Mouse (Mus musculus): ENCODE data around the gene Ier5. TPM values are rescaled to one million over a fixed set of nuclear protein-coding genes. Genes with fewer than 3 reads are reported as not detected.

Ier5 gene
- total RNA-seq, 2 experiments from 2014 or later: 26.5 to 30.6 TPM

DNA sequence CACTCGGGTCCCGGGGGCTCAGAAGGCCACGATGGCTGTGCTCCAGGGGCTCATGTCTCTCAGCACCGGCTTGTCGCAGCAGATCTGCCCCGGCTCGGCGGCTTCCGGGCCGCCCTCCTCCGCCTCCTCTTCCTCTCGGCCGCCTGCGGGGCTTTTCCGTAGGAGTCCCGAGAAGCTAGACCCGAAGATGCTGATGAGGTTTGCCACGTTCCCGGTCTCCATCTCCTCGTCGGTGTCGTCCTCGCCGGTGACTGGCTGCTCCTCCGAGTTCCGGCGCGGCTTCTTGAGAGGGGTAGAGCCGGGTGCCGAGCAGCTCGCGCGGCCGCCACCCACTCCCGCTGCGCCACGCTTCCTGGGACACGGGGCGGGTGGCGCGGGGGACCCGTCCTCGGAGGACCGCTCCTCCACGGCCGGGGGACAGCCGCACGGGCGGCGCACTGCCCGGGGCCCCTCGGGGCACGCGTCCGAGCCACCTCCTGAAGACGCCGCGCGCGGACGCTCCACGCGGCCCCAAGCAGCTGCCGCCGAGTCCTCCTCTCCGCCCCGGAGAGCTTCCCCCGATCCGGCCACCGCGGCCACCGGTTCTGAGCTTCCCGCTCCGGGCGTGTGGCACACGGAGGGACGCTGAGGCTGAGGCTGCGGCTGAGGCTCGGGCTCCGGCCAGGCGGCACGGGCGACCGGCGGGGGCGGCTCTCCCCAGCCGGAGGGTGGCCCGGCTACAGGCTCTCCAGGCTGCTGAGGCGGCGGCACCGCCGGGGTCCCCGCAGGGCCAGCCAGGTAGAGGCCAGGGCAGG, 753 bp downstream of the Ier5 start:
- DNase-seq: peak; percentile 57 to 61

DNA sequence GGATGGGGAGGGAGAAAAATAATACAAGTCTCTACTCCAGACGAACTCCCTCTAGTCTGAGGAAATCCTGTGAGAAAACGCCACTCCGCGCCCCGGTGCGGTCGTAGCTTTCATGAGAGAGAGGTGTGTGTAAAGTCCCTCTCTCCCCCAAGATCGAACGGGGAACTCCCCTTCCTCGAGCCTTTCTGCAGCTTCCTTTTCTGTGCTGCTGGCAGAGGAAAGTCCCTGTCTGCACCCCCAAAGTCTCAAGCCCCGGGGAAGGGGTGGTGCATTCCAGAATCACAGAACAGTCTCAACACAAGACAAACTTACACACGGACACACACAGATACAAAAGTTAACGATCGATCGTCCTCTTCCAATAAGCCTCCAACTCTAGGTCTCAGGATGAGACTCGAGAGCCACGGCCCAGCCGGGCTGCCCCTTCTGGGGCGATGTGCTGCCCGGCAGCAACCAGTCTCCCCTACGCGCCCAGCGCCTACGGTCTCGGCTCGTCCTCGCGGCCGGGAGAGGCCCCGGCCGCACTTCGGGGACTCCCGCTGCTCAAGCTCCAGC, 1.4 kb downstream of the Ier5 start:
- DNase-seq: peak; percentile 41

DNA sequence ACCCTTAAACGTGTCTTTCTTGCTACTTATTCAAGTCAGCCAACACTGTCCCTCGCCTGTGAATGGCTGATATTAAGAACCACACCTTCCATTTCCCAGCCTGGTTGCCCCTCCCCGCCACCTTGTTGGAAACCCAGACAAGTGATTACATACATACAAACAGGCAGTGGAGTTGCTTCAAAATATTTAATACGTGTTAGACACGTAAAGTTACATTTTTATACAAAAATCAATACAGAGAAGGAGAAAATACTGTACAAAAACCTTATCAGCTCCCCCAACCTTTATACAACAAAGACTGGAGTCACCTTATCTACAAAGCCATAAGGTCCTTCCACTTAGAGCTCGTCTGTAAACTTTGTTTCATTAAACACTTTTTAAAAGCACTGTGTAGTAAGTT, 2.1 kb downstream of the Ier5 start:
- DNase-seq: no peak

DNA sequence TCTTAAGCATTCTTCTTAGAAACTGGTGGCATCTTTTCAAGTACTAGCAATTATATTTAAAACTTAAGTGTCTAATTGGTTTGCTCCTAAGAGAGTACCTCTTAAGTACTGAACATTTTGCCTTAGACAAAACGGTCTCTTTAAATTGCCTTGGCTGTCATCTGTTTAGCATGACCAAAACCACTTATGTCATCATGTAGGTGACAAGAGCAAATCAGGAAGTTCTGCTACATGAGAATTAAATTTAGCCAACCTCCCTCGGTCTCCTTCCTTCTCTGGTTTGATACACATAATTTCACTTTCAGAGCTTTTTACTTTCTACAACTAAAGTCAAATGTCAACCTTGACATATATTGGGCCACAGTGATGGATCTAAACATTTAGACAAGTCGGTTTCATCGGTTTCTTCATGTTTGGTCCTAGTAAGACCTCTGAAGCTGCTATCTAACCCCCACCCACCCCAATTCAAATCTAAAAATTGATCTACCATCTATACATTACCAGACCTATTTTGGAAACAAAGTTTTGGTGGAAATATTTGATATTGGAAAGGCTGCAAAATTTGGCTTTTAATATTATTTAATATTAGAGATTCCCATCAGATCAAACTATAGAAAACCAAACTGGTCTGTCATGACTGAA, 2.7 kb downstream of the Ier5 start:
- no peak for DNase-seq

DNA sequence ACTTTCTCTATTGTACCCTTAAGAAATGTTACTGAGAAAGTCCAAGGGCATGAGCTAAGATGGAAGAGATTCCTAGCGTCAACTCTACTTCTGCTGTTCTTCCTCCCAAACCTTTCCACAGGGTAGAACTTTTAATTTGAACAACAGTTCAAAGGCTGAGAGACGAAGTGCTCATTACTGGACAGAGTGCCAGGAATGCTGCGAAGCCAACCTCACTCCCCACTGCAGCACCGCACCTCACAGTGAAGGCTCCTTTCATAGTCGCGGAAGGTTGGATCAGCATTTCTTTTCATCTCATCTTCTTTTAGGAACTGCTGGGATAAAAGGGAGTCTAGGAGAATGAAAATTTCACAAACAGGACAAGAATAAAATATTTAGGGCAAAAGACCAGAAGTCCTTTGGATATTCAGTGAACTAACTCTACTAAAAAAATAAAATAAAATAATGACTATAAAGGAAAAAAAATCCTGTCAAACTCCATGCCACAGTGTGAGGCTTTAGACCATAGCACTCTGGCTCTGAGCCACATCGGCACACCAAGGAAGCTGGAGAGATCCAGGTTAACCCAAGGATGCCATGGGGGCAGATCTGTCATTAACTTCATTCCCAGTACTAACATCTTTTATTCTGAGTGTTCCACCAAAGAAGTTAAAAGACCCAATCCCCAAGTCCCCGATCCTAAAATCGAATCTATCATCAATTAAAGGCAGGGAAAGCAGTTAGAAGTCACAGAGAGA, 5.3 kb downstream of the Ier5 start:
- no peak for DNase-seq

DNA sequence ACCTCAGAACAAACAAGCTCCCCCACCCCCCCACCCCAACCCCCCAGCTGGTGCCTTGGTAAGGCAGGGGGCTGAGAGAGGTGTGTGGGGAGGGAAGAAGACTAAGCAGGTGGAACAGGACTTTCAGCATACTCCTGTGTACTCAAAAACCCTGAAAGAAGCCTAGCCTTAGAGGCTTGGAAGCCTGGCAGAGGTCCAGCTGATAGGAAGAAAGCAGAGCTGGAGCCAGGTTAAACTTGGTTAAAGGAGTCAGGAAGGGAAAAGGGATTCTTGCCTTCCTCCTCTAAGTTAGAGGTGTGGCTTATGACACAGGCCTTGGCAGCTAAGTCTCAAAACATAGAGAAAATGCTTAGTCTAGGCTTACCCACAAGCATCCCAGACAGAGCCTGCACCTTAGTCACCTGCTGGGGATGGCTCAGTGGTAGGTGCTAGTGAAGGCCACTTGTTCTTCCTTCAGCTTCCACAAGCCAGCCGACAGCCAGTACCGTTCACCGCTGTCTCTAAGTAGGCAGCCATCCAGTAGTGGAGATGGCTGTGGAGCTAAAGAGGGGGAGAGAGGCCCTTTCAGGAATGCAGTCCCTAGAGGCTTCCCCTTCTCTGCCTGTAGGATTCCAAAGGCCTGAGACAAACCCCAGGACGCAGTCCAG, 6.2 kb downstream of the Ier5 start:
- DNase-seq: no peak

DNA sequence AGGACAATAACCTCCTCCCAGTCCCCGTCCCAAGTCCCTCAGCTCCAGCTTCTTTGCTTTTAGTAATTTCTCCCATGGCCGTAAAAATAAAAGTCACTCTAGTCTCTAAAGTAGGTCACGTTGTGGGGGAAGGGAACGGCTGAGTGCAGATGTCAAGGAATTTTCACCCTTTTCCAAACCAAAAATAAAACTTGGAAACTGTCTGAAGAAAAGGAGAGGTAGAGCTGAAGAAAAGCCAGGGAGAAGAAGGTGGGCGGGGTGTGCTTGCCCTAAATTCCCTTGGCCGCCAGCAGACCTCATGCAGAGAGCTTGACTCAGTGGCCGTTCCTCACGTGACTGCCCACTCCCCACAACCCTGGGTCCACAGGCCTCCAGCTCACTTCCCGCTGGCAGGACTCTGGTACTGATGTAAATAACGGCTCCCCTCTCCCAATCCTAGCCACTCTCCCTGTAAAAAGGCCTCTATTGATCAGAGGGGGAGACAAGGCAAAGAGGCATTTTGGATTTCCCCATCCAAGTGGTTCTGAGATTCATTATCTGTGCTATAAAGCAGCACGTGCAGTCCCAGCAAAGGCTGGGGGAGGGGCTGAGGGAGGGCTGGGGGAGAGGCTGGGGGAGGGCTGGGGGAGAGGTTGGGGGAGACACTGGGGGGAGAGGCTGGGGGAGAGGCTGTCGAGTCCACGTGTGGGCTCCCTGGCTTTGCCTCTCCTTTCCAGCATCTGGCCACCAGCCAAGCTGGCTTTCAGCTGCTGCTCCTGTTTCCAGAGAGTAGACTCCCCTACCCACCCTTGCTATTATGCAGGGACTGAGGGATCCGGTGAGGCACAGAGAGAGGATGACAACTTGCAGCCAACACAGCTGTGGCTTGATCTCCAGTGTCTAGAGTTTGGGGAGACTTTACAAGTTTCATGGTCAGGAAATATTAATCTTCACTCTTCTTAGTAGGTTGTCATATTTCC, 7.3 kb downstream of the Ier5 start:
- peak in 1 of 2 experiments; percentile 56 for DNase-seq

DNA sequence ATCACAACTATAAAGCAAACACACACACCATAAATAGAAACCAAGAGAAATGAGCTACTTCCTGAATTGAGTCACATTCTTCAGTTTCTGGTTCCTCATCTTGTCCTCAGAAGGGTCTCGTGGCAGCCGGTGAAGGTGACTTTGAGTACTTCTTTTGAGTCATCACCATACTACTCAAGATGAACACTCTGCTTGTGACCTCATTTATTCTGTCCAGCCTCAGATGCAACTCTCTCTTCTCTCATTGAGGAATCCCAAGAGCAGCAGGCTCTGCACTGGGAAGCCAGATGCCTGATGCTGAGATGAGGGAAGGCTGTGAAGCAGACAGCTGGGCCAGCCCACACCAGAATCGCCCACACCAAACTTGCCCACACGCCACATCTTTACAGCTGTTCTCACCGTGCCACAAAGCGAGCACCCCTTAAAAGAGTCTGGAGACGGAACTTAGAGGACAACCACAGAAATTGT, 8.0 kb downstream of the Ier5 start:
- DNase-seq: no peak

DNA sequence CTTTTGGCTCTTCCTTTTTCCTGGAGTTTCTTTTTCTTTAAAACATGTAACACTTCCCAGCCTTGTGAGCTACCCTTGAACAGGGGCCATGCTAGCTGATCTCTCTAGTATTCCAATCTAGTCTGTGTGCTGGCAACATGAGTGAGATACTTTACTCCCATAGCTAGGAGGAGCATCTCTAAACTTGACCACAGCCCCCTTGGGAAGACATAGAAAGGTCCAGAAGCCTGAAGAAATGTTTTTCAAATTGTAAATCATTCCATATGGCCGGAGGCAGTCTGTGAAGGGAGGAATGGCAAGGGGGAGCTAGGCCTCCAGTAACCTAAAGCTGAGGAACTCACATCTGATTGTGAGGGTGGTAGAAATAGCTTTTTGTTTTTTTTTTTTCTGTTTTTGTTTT, 8.7 kb downstream of the Ier5 start:
- no peak for DNase-seq

DNA sequence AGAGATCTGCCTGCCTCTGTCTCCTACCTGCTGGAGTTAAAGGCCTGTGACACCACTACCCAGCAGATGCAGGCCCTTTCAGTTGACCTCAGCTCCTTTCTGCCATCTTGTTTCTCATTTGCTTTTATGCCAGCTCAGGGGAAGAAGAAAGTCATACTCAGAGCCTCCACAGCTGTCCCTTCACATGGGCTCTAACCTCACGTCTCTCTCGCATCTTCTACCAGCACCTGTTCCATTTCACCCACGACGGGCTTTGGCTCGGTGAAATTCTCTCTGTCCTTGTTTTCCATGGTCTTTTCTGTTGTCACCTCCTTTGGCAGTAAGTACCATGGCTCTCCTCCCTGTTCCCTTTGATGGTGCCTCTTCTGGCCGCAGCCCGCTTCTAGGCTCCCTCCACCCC, 9.1 kb downstream of the Ier5 start:
- DNase-seq: no peak

DNA sequence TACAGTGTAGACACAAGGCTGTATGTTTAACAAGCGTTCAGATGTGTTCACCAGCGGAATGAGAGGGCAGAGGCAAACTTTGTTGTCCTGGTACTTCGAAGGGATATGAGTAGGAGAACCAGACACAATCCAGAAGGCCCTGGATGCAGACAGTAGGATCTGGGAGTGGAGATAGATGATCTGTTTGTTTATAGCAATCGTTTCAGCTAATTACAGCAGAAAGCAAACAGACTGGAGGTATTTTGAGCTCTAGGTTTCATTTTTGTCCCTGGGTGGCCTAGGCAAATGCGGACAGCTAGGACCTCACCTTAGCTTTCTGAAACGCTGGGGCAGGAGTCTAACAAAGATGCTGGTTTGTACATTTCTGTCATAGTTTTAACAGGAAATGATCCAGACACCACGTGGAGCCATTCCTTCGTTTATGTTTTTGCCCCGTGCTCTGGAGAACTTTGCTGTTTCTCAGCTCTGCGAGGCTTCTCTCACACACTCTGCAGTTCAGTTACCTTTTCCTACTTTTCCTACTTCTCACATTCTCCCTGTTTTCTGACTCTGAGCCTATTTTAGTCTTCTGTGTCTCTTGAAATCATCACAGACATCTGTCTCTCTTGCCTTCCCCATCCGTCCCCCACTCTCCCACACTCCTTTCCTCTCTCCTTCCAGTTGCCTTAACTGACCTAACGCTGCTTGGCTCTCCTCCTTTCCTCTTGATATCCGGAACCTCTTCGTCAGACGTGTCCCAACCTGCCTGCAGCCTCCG, 10.4 kb downstream of the Ier5 start:
- no peak for DNase-seq

DNA sequence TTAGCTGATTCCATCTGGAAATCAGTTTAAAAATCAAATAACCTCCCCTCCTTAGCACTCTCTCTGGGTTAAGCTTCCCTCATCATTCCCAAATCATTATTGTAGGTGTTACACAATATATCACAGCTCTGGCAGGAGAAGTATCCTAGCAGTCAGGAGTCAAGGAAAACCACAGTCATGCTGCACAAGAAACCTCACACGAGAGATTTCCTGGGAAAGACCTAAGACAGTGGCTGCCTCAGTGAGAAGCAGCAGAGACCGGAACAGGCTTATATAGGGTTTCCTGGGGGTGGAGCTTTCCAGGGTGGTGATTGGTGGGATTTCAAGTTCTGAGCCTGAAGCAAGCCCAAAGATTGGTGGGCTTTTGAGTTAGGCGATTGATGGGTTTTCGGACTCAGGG, 11.4 kb downstream of the Ier5 start:
- no peak for DNase-seq

DNA sequence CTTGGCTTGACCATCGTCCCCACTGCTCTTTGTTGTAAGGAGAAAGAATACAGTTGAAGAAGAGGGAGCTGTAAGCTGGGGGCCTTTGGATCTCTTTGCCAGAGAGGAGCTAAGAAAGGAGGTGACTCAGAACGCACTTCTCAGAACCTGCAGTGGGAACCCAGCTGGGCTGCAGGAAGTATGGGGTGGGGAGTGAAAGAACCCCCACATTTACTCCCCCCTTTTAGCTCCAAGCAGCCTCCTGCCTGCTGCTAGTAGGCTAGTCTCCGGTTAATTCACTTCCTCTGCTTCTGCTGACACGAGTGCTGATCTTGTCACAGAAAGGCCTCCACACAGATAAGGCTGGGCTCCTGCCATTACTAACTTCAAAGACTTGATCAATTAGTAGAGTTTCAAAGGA, 12.5 kb downstream of the Ier5 start:
- DNase-seq: no peak

DNA sequence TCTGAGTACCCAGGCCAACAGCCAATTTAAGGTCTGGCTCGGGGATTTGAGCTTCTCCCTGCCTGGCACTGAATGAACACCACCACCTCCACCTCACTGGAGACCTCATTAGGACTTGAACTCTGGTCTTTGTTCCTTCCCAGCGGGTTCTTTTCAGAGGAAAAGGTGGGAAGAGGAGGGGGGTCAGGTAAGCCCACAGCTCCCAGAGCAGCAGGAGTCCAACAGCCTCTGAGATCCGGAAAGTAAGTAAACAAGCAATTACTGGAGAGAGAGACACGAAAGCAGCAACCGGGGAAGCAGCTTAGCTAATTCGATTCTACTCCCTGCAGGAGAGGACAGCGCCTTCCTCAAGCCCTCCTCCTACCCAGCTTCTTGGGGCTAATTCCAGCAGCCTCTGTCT, 13.0 kb downstream of the Ier5 start:
- no peak for DNase-seq

DNA sequence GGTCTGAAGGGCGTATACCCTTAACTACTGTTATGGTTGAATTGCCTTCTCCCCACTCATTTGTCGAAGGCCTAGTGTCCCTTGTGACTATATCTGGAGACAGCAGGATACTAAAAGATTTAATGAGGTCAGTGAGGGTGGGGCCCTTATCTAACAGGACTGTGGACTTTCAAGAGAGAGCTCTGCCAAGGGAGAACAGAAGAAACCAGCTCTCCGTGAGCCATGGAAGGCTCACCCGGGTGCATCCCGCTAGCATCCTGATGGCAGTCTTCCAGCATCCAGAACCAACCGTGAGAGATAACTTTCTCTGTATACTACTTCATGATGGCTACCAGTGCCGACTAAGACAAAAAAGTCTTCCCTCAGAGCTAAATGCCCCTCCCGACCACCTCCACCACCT, 14.6 kb downstream of the Ier5 start:
- DNase-seq: no peak

DNA sequence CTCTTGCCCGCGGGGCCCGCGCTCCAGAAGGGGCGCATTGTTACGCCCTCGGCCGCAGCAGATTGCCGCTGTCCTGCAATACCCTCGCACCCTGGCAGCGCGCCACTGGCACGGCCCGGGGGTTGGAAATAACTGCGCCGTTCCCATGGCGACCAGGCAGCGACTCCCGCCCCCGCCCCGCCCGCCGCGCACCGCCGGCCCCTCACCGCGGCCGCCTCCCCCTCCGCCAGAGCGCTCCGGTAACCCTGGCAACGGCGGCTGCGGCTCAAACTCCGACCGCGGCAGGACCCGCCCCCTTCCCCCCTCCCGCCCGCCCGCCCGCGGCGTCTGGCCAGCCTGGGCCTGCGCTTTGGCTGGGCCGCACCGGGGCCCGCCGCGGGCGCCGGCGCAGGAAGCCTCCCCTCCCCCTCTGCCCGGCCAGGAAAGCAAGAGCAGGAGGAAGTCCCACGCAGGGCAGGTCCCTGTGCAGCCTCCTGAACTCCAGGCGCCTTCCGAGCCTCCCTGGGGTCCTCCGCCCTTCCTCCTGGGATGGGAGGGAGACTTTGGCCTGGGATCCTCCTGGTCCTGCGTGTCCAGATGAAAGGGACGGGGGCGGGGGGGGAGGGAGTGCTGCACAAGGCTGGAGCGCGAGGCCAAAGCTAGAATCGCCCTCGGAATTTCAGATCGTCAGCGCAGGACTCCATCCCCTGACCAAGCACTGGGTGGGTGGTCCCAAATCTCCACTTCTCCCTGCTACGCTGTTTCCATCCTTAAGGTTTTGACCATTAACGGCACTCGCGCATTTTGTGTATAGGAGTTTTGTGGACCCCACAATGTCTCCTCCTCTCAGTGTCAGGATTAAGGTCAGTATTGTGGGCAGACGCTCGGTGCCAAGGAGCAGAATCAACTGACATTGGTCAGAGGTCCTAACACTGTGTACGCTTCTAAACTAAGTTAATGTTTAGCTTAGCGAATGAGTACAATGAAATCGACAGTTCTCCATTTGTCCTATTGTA, 15.9 kb downstream of the Ier5 start:
- DNase-seq: peak; percentile 90 to 91

DNA sequence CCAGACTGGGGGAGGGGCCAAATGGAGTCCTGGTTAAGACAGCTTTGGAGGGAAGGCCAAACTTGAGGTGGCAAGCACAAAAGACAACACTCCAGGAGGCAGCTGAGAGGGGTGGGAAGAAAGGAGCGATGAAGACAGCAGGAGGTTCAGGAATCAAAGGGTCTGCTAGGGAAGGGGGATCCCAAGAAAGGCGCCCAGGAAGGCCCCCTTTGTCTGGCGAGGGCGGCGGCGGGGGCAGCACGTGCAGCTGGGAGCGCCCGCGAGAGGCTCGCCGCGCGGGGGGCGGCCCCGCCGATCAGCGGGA, 16.5 kb downstream of the Ier5 start:
- DNase-seq: no peak

DNA sequence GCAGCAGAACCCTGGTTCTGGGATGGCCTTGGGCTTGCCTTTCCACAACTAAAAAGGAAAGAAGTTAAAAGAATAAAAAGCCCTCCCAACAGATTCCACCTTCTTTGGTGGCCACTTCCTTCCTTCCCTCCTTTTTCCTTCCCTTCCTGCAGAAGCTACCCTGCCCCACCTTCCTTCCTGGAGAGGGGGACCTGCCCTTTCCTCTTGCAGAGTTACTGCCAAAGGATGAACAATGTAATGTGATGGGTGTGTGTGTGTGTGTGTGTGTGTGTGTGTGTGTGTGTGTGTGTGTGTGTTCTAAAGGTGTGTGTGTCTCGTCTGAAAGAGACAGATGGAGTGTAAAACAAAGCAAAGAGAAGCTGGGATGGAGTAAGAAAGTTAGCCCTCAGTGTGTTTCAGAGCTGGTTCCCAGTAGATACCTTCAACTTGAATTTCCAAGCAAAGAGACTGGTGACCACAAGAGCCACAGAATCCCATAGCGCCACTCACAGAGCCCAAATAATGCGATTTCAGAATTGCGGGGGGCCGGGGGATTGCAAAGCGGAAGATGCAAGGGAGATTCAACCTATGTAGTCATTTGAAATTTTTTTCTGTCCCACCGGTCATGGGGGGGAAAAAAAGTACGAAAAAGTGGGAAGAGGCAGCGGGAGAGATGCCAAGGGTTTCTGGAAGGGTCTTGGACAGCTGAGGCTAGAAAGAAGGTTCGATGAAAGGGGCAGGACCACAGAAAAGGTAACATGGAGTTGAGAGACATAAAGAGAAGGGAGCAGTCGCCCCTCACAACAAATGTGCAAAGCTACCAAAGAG, 17.1 kb downstream of the Ier5 start:
- DNase-seq: no peak

DNA sequence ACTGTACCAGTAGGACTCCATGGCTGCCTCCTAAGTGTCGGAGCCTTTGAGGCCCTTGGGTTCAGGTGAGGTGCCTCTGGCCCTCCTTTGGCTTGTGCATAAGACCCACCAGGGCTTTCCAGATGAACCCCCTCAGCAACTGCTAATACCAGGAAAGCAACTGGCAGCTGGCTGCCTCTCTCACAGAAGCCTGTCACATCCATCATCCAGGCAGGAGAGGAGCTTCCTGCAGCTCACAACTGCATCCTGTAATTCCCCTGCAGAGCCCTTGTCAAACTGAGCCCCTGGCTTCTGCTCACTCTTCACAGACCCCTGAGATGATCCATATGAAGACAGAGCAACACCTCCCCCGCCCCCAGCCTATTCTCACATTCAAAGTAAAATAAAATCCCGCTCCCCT, 21.8 kb downstream of the Ier5 start:
- no peak for DNase-seq
